Mouse (Mus musculus): ENCODE data around the gene S100a4.
A peak's percentile ranks its signal among the peaks of the same experiment; 100 is the strongest.

S100a4 gene

GRCm38 (mm10) chr3:90603623-90604022, at the start of gene S100a4:
S100a4 (plus strand) TSS chr3:90603771.
- DNase-seq = no peak

DNA sequence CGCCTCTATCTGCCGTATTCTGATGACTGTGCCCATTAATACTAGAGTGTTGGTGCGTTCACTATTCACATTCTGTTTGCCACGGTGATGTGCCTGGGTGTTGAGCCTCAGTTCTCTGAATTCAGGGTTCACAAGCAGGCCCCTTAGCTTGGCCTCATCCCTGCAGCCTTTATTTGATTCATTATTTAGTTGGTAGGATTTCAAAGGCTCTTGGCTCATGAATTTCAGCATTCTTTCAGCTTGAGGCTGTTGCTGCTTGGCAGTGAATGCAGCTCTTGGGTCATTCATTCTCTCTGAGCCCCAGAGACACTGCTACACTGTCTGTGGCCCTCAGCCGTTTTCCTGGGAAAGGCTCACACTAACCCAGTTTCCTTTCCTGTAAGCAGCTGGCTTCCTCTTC, 47.6 kb upstream of the S100a4 start:
- DNase-seq = no peak

GRCm38 (mm10) chr3:90560008-90560628, 43.5 kb upstream of the S100a4 start, which contains the start of gene S100a3:
S100a3 (plus strand) TSS chr3:90560578.
- DNase-seq = no peak

- DNase-seq = no peak
These were observed 28.9 kb upstream of the S100a4 start for GRCm38 (mm10) chr3:90574691-90575090.

- DNase-seq = no peak
These were observed 28.3 kb upstream of the S100a4 start for GRCm38 (mm10) chr3:90575320-90575719.

DNA sequence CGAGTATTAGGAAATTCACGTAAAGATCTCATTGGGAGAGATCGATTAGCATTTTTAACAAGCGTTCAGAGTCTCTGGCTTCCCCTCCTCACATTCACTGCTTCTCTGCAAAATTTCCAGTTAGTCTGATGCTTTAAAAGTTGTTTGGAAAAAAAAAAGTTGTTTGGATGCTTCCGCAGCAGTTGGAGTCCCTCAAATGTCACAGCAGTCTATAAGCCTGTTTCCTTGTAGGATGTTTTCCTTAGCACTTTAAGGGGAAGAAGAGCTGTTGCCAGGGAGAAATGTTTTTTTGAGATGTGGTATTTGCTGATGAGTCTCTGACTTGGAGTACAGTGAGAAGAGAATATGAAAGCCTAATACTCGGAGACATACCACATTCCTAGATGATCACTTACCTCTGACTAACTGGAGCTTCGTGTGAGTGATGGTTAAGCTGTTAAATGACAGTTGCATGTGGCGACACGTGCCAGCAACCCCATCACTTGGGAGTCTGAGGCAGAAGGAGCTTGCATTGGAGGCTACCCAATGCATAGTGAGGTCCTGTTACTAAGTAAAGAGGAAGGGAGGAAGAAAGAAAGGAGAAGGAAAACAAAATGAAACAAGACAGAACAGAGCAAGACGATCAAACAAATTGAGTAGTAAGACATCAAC, 27.1 kb upstream of the S100a4 start:
- DNase-seq = no peak

DNA sequence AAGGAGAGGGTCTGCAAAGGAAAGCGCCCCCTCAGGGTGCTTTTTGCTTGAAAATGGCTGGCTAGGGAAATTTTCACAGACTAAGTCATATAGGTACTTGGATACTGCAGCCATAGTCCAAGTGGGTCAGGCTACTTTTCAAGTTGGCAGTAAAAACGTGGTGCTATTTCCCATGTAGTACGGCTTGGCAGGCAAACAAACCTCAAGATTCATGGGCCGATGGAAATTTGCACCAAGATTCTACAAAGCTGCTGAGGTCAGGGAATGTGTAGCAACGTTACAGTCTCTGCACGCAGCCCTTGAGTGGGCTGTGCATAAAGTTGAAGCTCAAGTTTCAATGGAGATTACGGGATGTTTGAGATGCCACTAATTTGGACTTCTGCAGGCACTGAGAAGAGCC, 24.1 kb upstream of the S100a4 start:
- no peak for DNase-seq

- DNase-seq = no peak
These were observed 22.4 kb upstream of the S100a4 start for GRCm38 (mm10) chr3:90581141-90581540.

DNA sequence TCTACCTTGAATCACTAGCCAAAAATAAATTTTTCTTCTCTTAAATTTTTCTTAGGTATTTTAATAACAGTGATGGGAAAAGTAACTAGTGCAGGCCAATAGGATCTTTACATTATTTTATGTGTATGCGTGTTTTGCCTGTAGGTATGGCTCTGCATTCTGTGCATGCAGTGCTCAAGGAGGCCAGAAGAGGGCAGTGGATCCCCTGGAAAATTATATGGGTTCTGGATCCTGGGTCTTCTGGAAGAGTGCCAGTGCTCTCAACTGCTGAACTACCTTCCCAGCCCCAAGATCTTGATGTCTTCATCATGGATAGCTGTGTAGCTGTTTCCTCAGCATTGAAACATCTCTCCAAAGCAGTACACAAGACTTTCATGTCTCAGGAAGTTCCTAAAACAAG, 21.4 kb upstream of the S100a4 start:
- peak; percentile 53 for DNase-seq

DNA sequence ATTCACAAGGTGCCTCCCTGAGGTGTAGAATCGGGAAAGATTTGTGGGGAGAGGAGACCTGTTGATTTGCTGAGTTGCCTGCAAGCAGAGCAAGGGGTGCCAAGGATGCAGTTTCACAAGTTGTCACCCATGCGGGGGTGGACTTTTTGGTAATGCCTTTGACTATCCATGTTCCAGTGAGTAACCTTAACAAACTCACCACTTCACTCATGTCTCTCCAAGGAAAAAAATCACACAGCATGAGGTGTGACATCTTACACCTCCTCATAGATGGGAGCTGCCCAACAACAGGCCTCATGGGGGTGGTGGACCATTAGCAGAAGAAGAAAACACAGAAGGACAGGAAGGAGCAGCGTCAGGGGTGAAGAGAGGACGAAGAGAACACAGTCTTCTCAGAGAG, 21.0 kb upstream of the S100a4 start:
- DNase-seq = no peak

DNA sequence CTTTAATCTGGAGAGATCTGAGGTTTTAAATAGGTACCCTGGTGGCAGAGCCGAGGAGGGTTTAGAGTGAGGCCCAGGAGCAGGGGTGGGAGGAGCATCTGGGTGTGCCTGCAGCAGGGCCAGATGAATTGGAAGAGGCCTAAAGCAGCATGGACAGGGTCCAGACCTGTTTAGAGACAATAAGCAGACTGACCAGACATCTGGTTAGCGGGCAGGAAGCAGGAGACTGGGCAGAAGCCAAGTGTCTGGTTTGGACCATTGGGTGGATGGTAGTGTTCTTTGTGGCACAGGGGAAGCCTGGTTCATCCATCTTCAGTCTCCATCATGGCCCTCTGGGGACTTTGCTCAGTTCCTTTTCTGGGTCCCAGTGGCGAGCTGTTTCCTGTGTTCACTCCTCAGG, 19.7 kb upstream of the S100a4 start:
- DNase-seq = no peak

DNA sequence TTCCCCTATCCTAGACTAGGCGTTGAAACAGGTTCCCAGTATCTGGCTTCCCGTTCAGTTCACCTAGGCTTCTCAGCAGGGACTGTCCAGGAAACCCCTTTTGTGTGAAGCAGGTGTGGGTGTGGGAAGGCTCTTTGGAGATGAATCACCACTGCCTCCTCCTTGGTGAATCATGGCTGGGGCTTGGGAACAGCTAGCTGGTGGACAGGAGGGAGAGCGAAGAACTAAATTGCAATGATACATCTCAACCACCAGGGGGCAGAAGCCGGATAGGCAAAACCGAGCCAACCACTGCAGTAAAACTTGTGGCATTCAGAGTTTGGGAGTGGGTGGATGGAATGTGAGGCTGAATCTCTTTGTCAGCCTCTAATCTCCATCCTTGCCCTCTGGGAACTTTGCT, 18.0 kb upstream of the S100a4 start:
- peak; percentile 65 for DNase-seq

DNA sequence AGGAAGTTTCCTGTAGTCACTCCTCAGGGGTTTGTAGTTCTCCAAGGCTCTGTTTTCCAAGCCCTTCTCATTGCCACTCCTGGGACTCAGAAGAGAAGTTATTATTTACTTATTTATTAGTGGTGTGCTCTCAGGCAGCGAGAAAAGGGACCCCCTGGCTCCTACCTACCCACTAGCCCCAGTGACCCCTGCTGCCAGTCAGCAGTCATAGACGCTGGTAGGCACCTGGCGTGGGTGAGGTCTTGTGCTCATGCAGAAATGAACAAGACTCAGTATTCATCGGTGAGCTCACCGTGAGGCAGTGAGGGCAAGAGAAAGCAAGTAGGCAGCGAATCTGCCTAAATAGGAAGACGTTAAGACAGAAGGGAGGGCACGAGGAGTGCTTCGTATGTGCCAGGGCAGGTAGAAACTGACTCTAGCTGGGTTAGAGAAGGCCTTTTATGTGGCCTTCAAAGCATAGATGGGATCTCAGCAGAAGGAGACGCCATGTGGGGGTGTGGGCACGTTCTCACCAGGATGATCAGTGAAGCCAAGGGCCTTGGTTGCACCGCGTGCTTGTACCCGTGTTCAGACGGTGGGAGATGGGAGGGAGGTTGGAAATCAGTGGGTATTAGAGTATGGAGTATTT, 17.4 kb upstream of the S100a4 start:
- DNase-seq = peak; percentile 57

GRCm38 (mm10) chr3:90586906-90587305, 16.7 kb upstream of the S100a4 start:
- peak; percentile 82 for DNase-seq

GRCm38 (mm10) chr3:90587361-90588101, 16.0 kb upstream of the S100a4 start:
- peak; percentile 44 for DNase-seq

GRCm38 (mm10) chr3:90589390-90589789, 14.2 kb upstream of the S100a4 start:
- DNase-seq = peak; percentile 56

- DNase-seq = no peak
These were observed 13.6 kb upstream of the S100a4 start, which contains the start of gene S100a2 for GRCm38 (mm10) chr3:90589947-90590346. S100a2 (plus strand) TSS chr3:90590247.

GRCm38 (mm10) chr3:90594466-90594865, 9.1 kb upstream of the S100a4 start:
- DNase-seq = no peak

GRCm38 (mm10) chr3:90595556-90595955, 8.0 kb upstream of the S100a4 start:
- DNase-seq = no peak

DNA sequence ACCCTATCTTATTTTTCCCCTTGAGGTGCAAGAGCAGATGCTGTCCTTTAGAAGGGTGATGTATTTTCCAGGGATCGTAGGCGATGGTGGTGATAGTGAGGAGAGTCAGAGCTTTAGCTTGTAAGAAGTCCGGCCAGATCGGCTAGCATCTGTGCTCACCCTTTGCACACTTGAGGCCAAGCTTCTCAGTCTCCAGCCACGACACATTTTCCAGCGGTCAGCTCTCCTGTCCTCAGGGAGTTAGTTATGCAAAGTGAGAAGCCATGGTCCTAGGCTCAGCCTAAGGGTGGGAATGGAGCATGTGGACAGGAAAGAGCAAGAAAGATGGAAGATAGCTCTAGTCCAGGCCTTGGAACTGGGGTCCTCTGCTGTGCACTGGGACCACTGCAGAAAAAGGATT, 6.8 kb upstream of the S100a4 start:
- DNase-seq = no peak

GRCm38 (mm10) chr3:90597736-90598135, 5.8 kb upstream of the S100a4 start:
- DNase-seq = no peak

GRCm38 (mm10) chr3:90598212-90598611, 5.4 kb upstream of the S100a4 start:
- no peak for DNase-seq

DNA sequence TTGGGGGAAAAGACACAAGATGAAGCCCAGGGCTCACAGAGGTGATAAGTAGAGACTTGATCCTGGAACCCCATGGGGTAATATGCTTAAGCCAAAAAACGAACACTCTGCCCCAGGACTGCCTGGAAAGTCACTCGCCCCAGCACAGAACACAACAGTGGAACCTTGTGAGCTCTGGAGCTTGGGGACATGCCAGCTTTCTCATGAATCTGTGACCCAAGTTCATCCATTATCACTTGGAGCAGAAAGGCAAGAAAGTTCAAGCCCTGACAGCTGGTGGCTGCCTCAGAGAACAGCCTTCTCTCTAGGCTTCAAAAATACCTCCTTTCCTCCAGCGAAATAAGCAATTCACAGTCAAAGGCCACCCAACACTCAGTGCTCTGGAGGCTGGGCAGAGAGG, 4.2 kb upstream of the S100a4 start:
- no peak for DNase-seq

DNA sequence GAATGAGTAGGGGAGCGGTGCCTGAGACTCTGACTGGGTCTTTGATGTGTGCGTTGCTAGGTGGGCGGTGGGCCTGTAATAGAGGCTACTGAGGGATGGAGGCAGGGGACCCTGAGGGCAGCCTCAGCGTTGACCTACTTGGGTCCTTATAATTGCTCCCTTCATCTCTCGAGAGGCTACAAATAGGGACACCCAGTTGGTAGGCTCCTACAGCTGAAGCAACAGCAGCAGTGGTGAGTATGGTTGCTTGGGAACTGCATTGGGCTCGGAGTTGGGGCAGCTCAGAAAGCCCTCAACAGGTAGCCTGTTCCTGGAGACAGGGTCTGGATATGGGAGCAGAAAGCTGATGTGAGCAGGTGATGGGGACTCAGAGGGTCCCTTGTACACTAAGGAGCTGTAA, 3.5 kb upstream of the S100a4 start:
- DNase-seq = no peak

All from thymus, postnatal 4 days (tissue).